Mouse (Mus musculus): Measurements from ENCODE around the gene Cdcp1.

- TF ChIP-seq HCFC1 (IDR thresholded peaks at IDR 0.05; ENCODE audit: borderline replicate concordance, insufficient read depth, low read length) (no peak), ZNF384 (IDR thresholded peaks at IDR 0.05; ENCODE audit: low read depth, low read length) (no peak), MAFK (IDR thresholded peaks at IDR 0.05; ENCODE audit: insufficient read depth, low read depth, low read length) (no peak)
Measured at GRCm38 (mm10) chr9:123207895-123208294, 7.9 kb downstream of the Cdcp1 start.
